Mouse (Mus musculus) spleen, postnatal 10 days (tissue): ENCODE results near the gene Sdc4.

Source experiments
- DNase-seq, 2 experiments: peaks; one replicate each; pipeline ENCODE4 v3.0.0; 2021 to 2022; ENCODE audit warnings: low spot score in 2 of 2

The Sdc4 gene

GRCm38 (mm10) chr2:164449341-164450042, 5.8 kb upstream of the Sdc4 start:
- DNase-seq = no peak

- no peak for DNase-seq
These were observed 5.2 kb upstream of the Sdc4 start for GRCm38 (mm10) chr2:164448921-164449320.

GRCm38 (mm10) chr2:164448140-164448539, 4.5 kb upstream of the Sdc4 start:
- DNase-seq = no peak

DNA sequence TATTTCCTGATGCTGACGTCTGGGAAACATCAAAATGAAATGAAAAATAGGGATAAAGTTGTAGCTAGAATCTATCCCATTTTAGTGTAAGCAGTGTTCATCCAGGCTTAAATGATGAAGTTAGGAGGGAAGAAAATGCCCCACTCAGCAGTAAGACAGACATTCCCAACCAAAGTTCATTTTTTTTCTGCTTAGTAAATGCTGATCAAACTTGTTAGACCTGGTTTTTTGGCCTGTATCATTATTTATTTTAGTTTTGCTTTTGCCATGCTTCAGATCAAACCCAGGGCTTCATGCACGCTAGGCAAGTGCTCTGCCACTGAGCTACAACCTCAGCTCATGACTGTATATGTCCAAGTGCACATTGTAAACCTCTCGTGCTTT, 2.4 kb upstream of the Sdc4 start:
- DNase-seq = no peak

DNA sequence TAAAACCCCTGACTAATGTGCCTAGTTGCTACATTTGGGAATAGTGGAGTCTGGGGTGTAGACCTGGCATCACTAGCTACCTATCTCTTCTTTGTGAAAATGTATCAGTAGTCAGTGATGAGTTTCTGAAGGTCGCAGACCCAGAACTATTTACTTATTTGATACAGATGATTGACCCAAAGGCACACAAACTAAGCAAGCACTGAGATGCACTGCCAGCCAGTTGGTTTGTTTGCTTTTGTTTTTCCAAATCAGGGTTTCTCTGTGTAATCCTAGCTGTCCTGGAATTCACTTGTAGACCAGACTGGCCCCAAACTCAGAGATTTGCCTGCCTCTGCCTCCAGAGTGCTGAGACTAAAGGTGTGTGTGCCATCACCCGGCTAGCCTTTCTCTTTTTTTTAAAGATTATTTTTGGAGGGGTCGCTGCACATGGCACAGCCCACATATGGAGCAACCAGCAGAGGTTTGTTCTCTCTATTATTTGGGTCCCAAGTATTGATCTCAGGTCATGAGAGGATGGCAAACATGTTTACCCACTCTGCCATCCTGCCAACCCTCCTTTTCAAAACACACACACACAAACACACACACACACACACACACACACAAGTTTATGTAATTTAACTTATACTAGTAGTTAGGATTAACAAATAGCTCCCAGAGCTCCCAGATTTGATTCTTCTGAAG, 1.9 kb upstream of the Sdc4 start:
- DNase-seq = no peak

GRCm38 (mm10) chr2:164444701-164445100, 1.0 kb upstream of the Sdc4 start:
- DNase-seq = no peak

DNA sequence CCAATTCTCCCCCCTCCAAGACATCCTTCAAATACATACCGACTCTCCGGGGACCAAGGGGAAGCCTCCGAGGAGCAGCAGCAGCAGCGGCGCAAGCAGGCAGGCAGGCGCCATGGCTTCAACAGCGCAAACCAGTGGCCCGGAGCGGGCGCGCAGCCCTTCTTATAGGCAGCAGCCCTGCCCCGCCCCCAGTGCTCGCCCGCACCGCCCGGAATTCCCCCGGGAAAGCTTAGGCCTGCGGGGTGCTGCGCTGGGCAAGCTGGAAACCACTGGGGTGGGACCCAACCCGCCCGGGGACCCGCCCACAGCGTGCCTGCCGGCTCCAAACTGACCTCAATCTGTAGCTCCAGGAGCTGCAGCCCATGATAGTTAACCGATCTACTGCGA, 643 bp downstream of the Sdc4 start:
- peak; percentile 54 to 77 for DNase-seq

- DNase-seq = peak in 1 of 2 experiments; percentile 16
These were observed 1.2 kb downstream of the Sdc4 start for GRCm38 (mm10) chr2:164442315-164443050.

DNA sequence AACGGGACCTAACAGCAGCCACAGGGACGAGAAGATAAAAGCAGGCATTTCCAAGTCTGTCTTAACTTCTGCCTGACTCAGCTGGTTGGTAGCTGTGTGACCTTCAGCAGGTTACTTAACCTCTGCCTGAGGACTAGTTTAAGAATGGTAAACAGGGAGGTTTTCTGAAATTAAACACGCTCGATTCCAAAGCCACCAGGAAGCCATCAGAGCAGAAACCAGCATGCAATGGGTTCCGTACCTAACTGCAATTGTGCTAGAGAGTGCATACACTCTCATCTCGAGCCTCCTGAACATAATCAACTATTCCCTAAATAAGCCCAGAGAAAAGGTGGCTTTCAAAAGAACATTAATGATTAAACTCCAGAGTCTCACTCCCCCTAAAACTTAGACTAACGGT, 2.0 kb downstream of the Sdc4 start:
- DNase-seq = no peak

- DNase-seq = peak in 1 of 2 experiments; percentile 67
These were observed 2.5 kb downstream of the Sdc4 start for GRCm38 (mm10) chr2:164441155-164441554.

- no peak for DNase-seq
These were observed 3.4 kb downstream of the Sdc4 start for GRCm38 (mm10) chr2:164440314-164440713.

DNA sequence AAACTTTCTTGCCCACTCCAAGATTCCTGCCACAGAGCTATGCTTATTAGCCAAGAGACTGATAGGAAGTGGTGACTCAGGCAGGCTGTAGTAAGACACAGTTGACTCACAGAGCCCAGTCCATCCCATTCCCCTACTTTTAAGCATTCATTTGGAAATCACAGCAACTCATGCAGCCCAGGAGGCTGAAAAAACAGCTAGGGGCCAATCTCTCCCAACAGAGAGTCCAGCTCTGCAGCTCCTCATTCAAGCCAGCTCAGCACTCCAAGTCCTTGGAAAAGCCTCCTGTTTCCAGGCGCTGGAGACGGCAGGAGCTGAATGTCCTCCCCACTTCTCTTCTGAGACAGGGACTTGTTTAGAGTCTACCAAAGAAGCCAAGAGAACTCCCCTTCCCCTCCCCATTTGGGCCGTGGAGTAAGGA, 4.7 kb downstream of the Sdc4 start:
- DNase-seq = no peak

DNA sequence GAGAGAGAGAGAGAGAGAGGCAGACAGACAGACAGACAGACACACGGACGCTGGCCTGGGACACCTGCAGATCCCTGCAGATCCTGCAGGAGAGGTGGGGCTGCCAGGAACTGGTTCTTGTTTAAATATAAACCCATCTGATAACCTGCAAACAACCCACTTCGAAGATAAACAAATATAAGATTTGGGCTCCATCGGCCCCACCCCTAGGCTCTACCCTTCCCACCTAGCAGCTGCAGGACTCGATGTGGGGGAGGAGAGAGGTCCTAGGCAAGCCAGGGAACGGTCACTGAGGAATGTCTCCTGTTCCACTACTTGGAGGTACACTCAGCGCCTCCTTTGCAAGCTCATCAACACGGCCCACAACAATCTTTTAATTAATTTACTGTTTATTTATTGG, 5.4 kb downstream of the Sdc4 start:
- no peak for DNase-seq

DNA sequence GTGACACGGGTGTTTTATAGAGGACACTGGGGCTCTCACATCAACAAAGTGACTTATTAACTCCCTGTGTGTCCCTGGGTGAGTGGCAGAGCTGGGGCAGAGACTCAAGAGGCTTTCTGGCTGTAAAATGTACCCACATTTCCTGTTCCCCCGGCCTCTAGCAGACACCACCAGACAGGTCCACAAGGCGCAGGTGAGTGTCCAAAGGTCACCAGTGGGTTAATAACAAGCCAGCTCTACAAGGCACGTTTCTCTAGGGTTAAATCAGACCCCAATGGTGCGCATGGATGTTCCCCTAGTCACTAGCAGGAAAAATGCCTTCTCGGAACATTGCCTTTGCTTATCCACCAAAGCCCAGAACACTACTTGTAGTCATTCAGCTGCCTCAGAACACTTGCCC, 6.0 kb downstream of the Sdc4 start:
- no peak for DNase-seq

GRCm38 (mm10) chr2:164436961-164437360, 6.7 kb downstream of the Sdc4 start:
- DNase-seq = no peak

GRCm38 (mm10) chr2:164436215-164436913, 7.3 kb downstream of the Sdc4 start:
- no peak for DNase-seq

GRCm38 (mm10) chr2:164435216-164436090, 8.2 kb downstream of the Sdc4 start:
- DNase-seq = no peak

GRCm38 (mm10) chr2:164434681-164435080, 9.0 kb downstream of the Sdc4 start:
- DNase-seq = no peak

GRCm38 (mm10) chr2:164433278-164433895, 10.3 kb downstream of the Sdc4 start:
- DNase-seq = no peak

DNA sequence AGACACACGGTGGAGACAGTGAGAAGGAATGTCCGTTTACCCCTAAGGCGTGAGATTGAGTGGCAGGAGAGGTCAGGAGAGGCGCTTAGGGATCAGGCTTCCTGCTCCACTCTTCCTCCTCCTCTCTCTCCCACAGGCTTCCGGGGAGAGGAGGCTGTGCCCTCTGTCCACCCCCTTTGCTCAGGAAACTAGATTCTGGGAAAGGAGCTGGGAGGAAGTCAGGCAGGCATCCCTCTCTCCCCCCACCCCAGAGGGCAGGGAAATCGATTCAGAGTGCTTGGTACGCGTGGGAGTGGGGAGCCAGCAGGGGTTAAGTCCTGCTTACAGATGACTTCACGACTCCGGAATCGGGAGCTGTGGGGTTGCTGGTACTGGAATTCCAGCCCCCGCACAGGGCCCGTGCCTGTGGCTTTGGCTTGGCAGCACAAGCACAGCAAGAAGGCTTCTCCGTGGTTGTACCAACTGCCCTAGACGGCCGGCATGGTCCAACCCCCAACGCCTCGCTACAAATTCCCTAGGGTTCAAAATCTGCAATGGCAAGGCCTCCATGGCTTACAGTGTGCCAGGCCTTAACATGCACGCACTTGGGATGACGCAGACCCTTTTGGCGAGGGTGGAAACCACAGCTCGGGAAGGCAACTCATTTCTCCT, 11.0 kb downstream of the Sdc4 start:
- DNase-seq = no peak
